Mouse (Mus musculus) heart, postnatal 0 days (tissue): Measurements from ENCODE around the gene Ceacam19. TPM values are rescaled to one million over a fixed set of nuclear protein-coding genes. Genes with fewer than 3 reads are reported as not detected.

ENCODE experiments used
- ATAC-seq: fragments of 200-750 bp; cut with Nextera tagmentation; 2 replicates; pipeline ENCODE4 v1.8.0; 2017; ENCODE audit warnings: low read depth, moderate number of reproducible peaks, moderate library complexity; ENCODE audit not compliant: insufficient read depth
- DNase-seq: peaks from one replicate; pipeline ENCODE4 v3.0.0-alpha.2; 2016; ENCODE audit warnings: low spot score
- H3K27ac ChIP-seq: fragments of 300-500 bp; sonication (generic); 2 replicates; pipeline ENCODE4 v1.5.1; 2014; ENCODE audit warnings: low read depth, mild to moderate bottlenecking
- H3K27me3 ChIP-seq: fragments of 300-500 bp; sonication (generic); 2 replicates; pipeline ENCODE4 v1.6.1; 2014; ENCODE audit warnings: low read length, mixed read lengths; ENCODE audit not compliant: control insufficient read depth, insufficient read depth
- H3K36me3 ChIP-seq: fragments of 300-500 bp; sonication (generic); replicated peaks from 2 replicates; pipeline ENCODE4 v1.6.1; 2014; ENCODE audit warnings: low read length, mixed read lengths; ENCODE audit not compliant: control insufficient read depth, insufficient read depth
- H3K4me1 ChIP-seq: fragments of 300-500 bp; sonication (generic); 2 replicates; pipeline ENCODE4 v1.6.1; 2014; ENCODE audit warnings: antibody characterized with exemption; ENCODE audit not compliant: control insufficient read depth, insufficient read depth
- H3K4me2 ChIP-seq: fragments of 300-500 bp; sonication (generic); 2 replicates; pipeline ENCODE4 v1.6.1; 2014; ENCODE audit warnings: low read depth, mild to moderate bottlenecking, low read length, moderate library complexity
- H3K4me3 ChIP-seq: fragments of 300-500 bp; sonication (generic); 2 replicates; pipeline ENCODE4 v1.5.1; 2014; ENCODE audit warnings: low read depth, low read length
- H3K9ac ChIP-seq: fragments of 300-500 bp; sonication (generic); replicated peaks from 2 replicates; pipeline ENCODE4 v1.6.1; 2014; ENCODE audit warnings: low read depth, low read length, mixed read lengths
- H3K9me3 ChIP-seq: fragments of 300-500 bp; sonication (generic); replicated peaks from 2 replicates; pipeline ENCODE4 v1.6.1; 2016; ENCODE audit warnings: low read length; ENCODE audit not compliant: control insufficient read depth
- CTCF ChIP-seq: IDR thresholded peaks from 2 replicates; pipeline ENCODE4 v1.5.1; 2016; ENCODE audit warnings: antibody characterized with exemption, control low read depth, low read depth
- EP300 ChIP-seq: IDR thresholded peaks from 2 replicates; pipeline ENCODE4 v1.6.1; 2016; ENCODE audit warnings: antibody characterized with exemption, low read depth
- WGBS: fragments of 180-500 bp; shearing (Covaris S2); extraction: QIAGEN DNeasy Blood & Tissue Kit; methylation state at CpG from one replicate; pipeline ENCODE4 v1.1.7; 2014; 5-methylcytosine and 5-hydroxymethylcytosine counted together
- polyA plus RNA-seq: library from polyadenylated mRNA; unstranded; fragments of >200 nt; fragmentation: Nextera tagmentation; extraction: Ambion mirVana; gene quantifications from 2 replicates; pipeline ENCODE4 v1.2.1, GENCODE M21; 2015
- total RNA-seq: library from RNA; depleted of rRNA; stranded (reverse); fragments of >200 nt; gene quantifications from 2 replicates; pipeline ENCODE4 v1.2.3, GENCODE M21; 2014; ENCODE audit warnings: low replicate concordance

Ceacam19 gene
- total and polyA plus RNA-seq, 2 experiments from 2014 or later = not detected

DNA sequence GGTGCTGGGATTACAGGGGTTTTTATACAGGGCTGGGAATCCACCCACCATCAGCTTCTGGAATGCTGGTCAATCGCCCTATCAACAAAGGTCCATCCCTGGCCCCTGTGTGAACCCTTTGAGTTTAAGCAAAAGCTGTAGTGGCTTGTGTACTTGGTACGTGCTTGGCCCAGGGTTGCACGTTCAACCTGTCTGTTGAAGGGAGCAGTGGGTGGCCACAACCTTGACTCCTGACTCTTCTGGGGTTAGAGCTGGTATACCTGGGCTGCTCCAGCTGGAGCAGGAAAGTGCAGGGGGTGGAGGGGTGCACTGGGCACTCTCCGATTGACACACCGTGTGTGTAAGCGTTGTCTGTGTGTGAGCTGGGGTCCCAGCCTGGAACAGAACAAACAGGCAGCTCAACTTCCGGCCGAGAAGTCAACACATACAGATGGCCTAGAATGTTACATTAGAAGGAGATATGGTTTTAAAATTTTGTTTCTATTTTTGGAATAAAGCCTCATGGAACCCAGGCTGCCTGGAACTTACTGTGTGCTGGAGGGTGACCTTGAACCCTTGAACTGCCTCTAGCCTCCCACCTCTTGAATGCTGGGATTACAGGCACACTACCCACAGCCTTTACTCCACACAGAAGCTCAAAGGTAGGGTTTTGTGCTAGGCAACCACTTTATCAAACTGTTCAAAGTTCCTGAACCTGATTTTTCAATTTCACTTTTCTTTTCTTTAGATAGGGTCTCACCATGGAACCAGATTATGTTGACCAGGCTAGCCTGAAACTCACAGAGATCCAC is 22.3 kb downstream of the Ceacam19 start:
- Histone ChIP-seq H3K9ac (no peak overlapping the region), H3K4me1 (peaks cover 9% of the 10 kb centered on the region; the same call in 1 of the 2 replicates), H3K36me3 (no peaks in the 10 kb centered on the region), H3K4me2 (no peak overlapping the region), H3K27ac (no peak overlapping the region), H3K4me3 (no peak overlapping the region), H3K27me3 (no peaks in the 10 kb centered on the region), H3K9me3 (no peaks in the 10 kb centered on the region)
- TF ChIP-seq CTCF (no peak), EP300 (no peak)
- ATAC-seq (peak; percentile 61), DNase-seq (no peak)
- 59% methylated on average over 8 of the region's 8 CpGs for WGBS

DNA sequence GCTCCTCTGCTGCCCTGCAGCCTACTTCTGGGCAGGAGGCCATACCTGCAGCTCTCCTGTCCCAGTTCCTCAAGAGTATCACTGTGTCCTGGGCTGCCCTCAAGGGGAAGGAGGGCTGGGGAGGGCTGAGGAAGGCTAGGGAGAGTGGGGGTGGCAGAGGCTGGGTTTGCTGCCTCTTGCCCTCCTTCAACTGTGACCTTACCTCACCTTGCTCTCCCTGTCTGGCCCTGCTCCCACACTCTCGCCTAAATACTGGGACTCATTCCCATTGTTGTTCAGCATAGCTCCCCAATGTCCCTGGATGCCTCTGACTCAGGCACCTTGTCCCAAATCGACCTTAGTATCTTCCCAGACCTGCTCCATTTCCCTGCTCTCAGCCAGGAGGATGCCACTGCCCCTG is 23.5 kb downstream of the Ceacam19 start:
- Histone ChIP-seq H3K4me1 (peaks cover 9% of the 10 kb centered on the region; the same call in 1 of the 2 replicates), H3K36me3 (no peaks in the 10 kb centered on the region), H3K4me3 (no peak overlapping the region), H3K27ac (no peak overlapping the region), H3K9ac (no peak overlapping the region), H3K4me2 (no peak overlapping the region), H3K9me3 (no peaks in the 10 kb centered on the region), H3K27me3 (no peaks in the 10 kb centered on the region)
- no peak for TF ChIP-seq CTCF
- no peak for TF ChIP-seq EP300
- peak; percentile 45; the same call in 1 of the 2 replicates for ATAC-seq
- no peak for DNase-seq
- 13% methylated on average over 2 of the region's 2 CpGs for WGBS

DNA sequence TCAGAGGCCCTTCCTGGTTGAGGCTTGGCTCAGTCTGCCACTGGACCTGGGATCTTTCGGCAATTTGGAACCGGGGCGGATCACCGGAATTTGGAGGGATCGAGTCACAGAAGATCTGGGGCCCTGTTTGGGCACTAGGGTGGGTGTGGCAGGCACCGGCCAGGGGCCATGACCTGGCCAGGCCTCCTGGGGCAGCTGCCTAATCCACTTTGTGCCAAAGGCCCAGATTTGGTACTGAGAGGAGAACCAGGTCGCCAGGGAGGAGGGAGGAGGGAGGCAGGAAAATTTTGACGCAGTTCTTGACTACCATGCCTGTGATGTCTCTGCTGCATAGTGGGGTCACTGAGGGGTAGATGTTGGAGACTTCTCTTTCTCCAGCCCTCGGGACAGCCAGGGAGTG is 26.6 kb downstream of the Ceacam19 start, which contains the start of gene Ceacam16:
TSS of gene Ceacam16 (minus strand) at position 101 of the 400 bp plus-strand sequence.
- 74% methylated on average over 9 of the region's 9 CpGs for WGBS
- H3K4me2 ChIP-seq = no peak within 1 kb of the TSS
- ATAC-seq = no peak

GRCm38 (mm10) chr7:19859740-19860139 is 28.0 kb downstream of the Ceacam19 start:
- no peak for ATAC-seq
- no peak for DNase-seq
- H3K27ac ChIP-seq = no peak overlapping the region
- H3K4me3 ChIP-seq = no peak overlapping the region
- H3K9me3 ChIP-seq = no peaks in the 10 kb centered on the region
- no peaks in the 10 kb centered on the region for H3K36me3 ChIP-seq
- H3K9ac ChIP-seq = no peak overlapping the region
- no peaks in the 10 kb centered on the region for H3K27me3 ChIP-seq
- 47% methylated on average over 10 of the region's 10 CpGs for WGBS
- TF ChIP-seq EP300 = no peak
- no peak for TF ChIP-seq CTCF
- 0 out of 2 replicates have a peak, but pooled peaks cover 3% of the 10 kb centered on the region for H3K4me1 ChIP-seq
- H3K4me2 ChIP-seq = no peak overlapping the region

More for the DNA sequence above, 26.6 kb downstream of the Ceacam19 start, which contains the start of gene Ceacam16:
- 0 out of 2 replicates have a peak, but pooled peaks cover 4% of the 10 kb centered on the region for H3K4me1 ChIP-seq
- H3K27ac ChIP-seq = no peak within 1 kb of the TSS
- no peaks in the 10 kb centered on the region for H3K36me3 ChIP-seq
- TF ChIP-seq CTCF (no peak), EP300 (no peak)
- H3K27me3 ChIP-seq = no peaks in the 10 kb centered on the region
- H3K9ac ChIP-seq = no peak within 1 kb of the TSS
- no peaks in the 10 kb centered on the region for H3K9me3 ChIP-seq
- H3K4me3 ChIP-seq = no peak within 1 kb of the TSS
- no peak for DNase-seq

DNA sequence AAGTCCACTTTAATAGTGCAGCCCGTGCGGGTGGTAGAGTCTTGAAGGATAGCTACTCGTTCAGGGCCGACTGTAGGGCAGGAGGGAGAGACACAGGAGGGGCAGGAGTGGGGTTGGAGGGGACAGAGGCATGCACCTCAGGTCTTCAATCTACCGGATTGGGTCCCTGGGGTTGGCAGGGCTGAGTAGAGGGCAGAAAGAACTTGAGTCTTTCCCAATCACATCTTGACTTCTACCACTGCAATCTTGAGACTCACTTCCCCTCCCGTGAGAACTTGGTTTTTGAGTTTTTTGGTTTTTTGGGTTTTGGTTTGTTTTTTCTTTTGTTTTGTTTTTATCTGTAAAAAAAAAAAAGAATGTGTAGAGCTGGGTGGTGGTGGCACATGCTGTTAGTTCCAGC is 31.5 kb downstream of the Ceacam19 start:
- H3K4me1 ChIP-seq = no peaks in the 10 kb centered on the region
- no peak overlapping the region for H3K4me2 ChIP-seq
- H3K27ac ChIP-seq = no peak overlapping the region
- 85% methylated on average over 6 of the region's 6 CpGs for WGBS
- ATAC-seq = no peak
- TF ChIP-seq CTCF = no peak
- no peak for TF ChIP-seq EP300
- no peak overlapping the region for H3K4me3 ChIP-seq
- no peaks in the 10 kb centered on the region for H3K9me3 ChIP-seq
- no peaks in the 10 kb centered on the region for H3K36me3 ChIP-seq
- no peak overlapping the region for H3K9ac ChIP-seq
- no peak for DNase-seq
- H3K27me3 ChIP-seq = peaks cover 30% of the 10 kb centered on the region
